Mouse (Mus musculus) MEL (cell line): ENCODE measurements around the gene Vsig10. TPM values are rescaled to one million over a fixed set of nuclear protein-coding genes. Genes with fewer than 3 reads are reported as not detected.

Experiments
- DNase-seq: peaks from one replicate; pipeline ENCODE4 v3.0.0; 2011; ENCODE audit warnings: low read depth, low spot score
- H3K27ac ChIP-seq: 2 replicates; pipeline ENCODE4 v1.5.1; 2012; ENCODE audit warnings: low read depth, mild to moderate bottlenecking, control low read depth, low read length, moderate library complexity; ENCODE audit not compliant: control insufficient read depth
- H3K27me3 ChIP-seq, 2 experiments: fragments of 150-350 bp in 1 of 2; sonication (generic) in 1 of 2; 2 replicates each; pipeline ENCODE4 v1.6.1; 2012; ENCODE audit warnings: low read length in 2 of 2, mild to moderate bottlenecking in 2 of 2, improper control_type of control experiment in 1 of 2, moderate library complexity in 1 of 2; ENCODE audit not compliant: insufficient read depth in 2 of 2, control insufficient read depth in 1 of 2
- H3K36me3 ChIP-seq, 2 experiments: 2 replicates each; pipeline ENCODE4 v1.6.1; 2012 to 2014; ENCODE audit warnings: low read length in 2 of 2, improper control_type of control experiment in 1 of 2, inconsistent platforms in 1 of 2, mild to moderate bottlenecking in 1 of 2; ENCODE audit not compliant: insufficient read depth in 2 of 2, control insufficient read depth in 1 of 2
- H3K4me1 ChIP-seq, 2 experiments: fragments of 150-350 bp in 1 of 2; sonication (generic) in 1 of 2; 2 replicates each; pipeline ENCODE4 v1.6.1; 2012; ENCODE audit warnings: low read length in 2 of 2, improper control_type of control experiment in 1 of 2, mild to moderate bottlenecking in 1 of 2; ENCODE audit not compliant: insufficient read depth in 2 of 2, control insufficient read depth in 1 of 2
- H3K4me3 ChIP-seq, 2 experiments: fragments of 150-350 bp in 1 of 2; sonication (generic) in 1 of 2; 2 replicates each; pipeline ENCODE4 v1.5.1; 2012; ENCODE audit warnings: low read depth in 2 of 2, low read length in 2 of 2, mild to moderate bottlenecking in 2 of 2, moderate library complexity in 2 of 2, control low read depth in 1 of 2, improper control_type of control experiment in 1 of 2; ENCODE audit not compliant: control insufficient read depth in 1 of 2, insufficient read depth in 1 of 2
- H3K79me2 ChIP-seq: 2 replicates; pipeline ENCODE4 v1.6.1; 2012; ENCODE audit warnings: mild to moderate bottlenecking, low read length, moderate library complexity; ENCODE audit not compliant: control insufficient read depth, poor library complexity, insufficient read depth
- H3K9ac ChIP-seq: 2 replicates; pipeline ENCODE4 v1.6.1; 2012; ENCODE audit warnings: low read depth, mild to moderate bottlenecking, control low read depth, low read length, moderate library complexity; ENCODE audit not compliant: control insufficient read depth, poor library complexity, severe bottlenecking
- H3K9me3 ChIP-seq: fragments of 150-350 bp; sonication (generic); replicated peaks from 2 replicates; pipeline ENCODE4 v1.6.1; 2012; ENCODE audit warnings: mild to moderate bottlenecking, low read length, improper control_type of control experiment, moderate library complexity; ENCODE audit not compliant: insufficient read depth
- CTCF ChIP-seq, 3 experiments: IDR thresholded peaks in 2 of 3; conservative IDR thresholded peaks in 1 of 3; 2 replicates each; pipeline ENCODE4 v1.5.1; 2011 to 2012; ENCODE audit warnings: low read length in 3 of 3, low read depth in 2 of 3, mild to moderate bottlenecking in 2 of 3, improper control_type of control experiment in 1 of 3, inconsistent platforms in 1 of 3, mixed read lengths in 1 of 3, moderate library complexity in 1 of 3; ENCODE audit not compliant: control insufficient read depth in 1 of 3, insufficient read depth in 1 of 3, poor library complexity in 1 of 3, severe bottlenecking in 1 of 3
- ETS1 ChIP-seq: IDR thresholded peaks from 2 replicates; pipeline ENCODE4 v1.6.1; 2012; ENCODE audit warnings: low read depth, mild to moderate bottlenecking, inconsistent platforms, low read length, improper control_type of control experiment, moderate library complexity
- GATA1 ChIP-seq: IDR thresholded peaks from 2 replicates; pipeline ENCODE4 v1.6.1; 2011; ENCODE audit warnings: low read depth, low read length, improper control_type of control experiment
- HCFC1 ChIP-seq: IDR thresholded peaks from 2 replicates; pipeline ENCODE4 v1.6.1; 2012; ENCODE audit warnings: low read depth, mild to moderate bottlenecking, inconsistent platforms, low read length, improper control_type of control experiment, moderate library complexity
- KAT2A ChIP-seq: conservative IDR thresholded peaks from 2 replicates; pipeline ENCODE4 v1.6.1; 2012; ENCODE audit warnings: low read depth, low read length, improper control_type of control experiment, inconsistent platforms
- MAX ChIP-seq: IDR thresholded peaks from 2 replicates; pipeline ENCODE4 v1.6.1; 2011; ENCODE audit warnings: low read length, improper control_type of control experiment
- NELFE ChIP-seq: IDR thresholded peaks from 2 replicates; pipeline ENCODE4 v1.6.1; 2011; ENCODE audit warnings: low read depth, low read length, improper control_type of control experiment
- SIN3A ChIP-seq: IDR thresholded peaks from 2 replicates; pipeline ENCODE4 v1.6.1; 2012; ENCODE audit warnings: low read length, improper control_type of control experiment, inconsistent platforms
- TBP ChIP-seq: IDR thresholded peaks from 2 replicates; pipeline ENCODE4 v1.8.0; 2011; ENCODE audit warnings: low read depth, low read length, improper control_type of control experiment
- UBTF ChIP-seq: IDR thresholded peaks from 2 replicates; pipeline ENCODE4 v1.6.1; 2012; ENCODE audit warnings: low read depth, mild to moderate bottlenecking, inconsistent platforms, low read length, improper control_type of control experiment, moderate library complexity, borderline replicate concordance; ENCODE audit not compliant: insufficient read depth
- USF1 ChIP-seq: IDR thresholded peaks from 2 replicates; pipeline ENCODE4 v1.6.1; 2014; ENCODE audit warnings: low read depth, mild to moderate bottlenecking, inconsistent platforms, low read length, improper control_type of control experiment, moderate library complexity
- USF2 ChIP-seq, 2 experiments: IDR thresholded peaks; 2 replicates each; pipeline ENCODE4 v1.6.1; 2011 to 2012; ENCODE audit warnings: improper control_type of control experiment in 2 of 2, low read length in 2 of 2, borderline replicate concordance in 1 of 2, inconsistent platforms in 1 of 2, low read depth in 1 of 2, mild to moderate bottlenecking in 1 of 2; ENCODE audit not compliant: insufficient read depth in 1 of 2
- ZNF384 ChIP-seq: IDR thresholded peaks from 2 replicates; pipeline ENCODE4 v1.6.1; 2012; ENCODE audit warnings: low read depth, mild to moderate bottlenecking, inconsistent platforms, low read length, improper control_type of control experiment
- polyA plus RNA-seq, 2 experiments: library from polyadenylated mRNA; stranded (reverse) in 1 of 2; unstranded in 1 of 2; fragments of >175 nt in 1 of 2; fragments of >200 nt in 1 of 2; gene quantifications; 2 replicates each; pipeline versions ENCODE4 v1.2.1 to v1.2.4; 2012; ENCODE audit warnings: low replicate concordance in 2 of 2, low read depth in 1 of 2; ENCODE audit not compliant: insufficient read length in 2 of 2, insufficient read depth in 1 of 2, missing spikeins in 1 of 2
- total RNA-seq: library from RNA; depleted of rRNA; stranded (reverse); fragments of 300-350 nt; gene quantifications from 2 replicates; pipeline ENCODE4 v1.2.3, GENCODE M21; 2012; rRNA removed

Vsig10 gene
- total and polyA plus RNA-seq, 3 experiments = 5.3 to 8.9 TPM; not detected in 1

- Histone ChIP-seq H3K4me1 (no peaks in the 10 kb centered on the region), H3K27ac (no peak overlapping the region), H3K9me3 (no peaks in the 10 kb centered on the region), H3K27me3 (no peaks in the 10 kb centered on the region), H3K79me2 (no peaks in the 10 kb centered on the region), H3K9ac (no peak overlapping the region), H3K36me3 (no peaks in the 10 kb centered on the region), H3K4me3 (no peak overlapping the region)
- TF ChIP-seq NELFE (no peak), TBP (no peak), MAX (no peak), SIN3A (no peak), UBTF (no peak), HCFC1 (no peak), ETS1 (no peak), USF2 (IDR thresholded peaks at IDR 0.05; ENCODE audit: borderline replicate concordance in 1 of 2, insufficient read depth in 1 of 2, low read depth in 1 of 2, low read length in 2 of 2) (no peak), CTCF (IDR thresholded peaks at IDR 0.05 in 2 of 3, conservative IDR thresholded peaks at IDR 0.05 in 1 of 3; ENCODE audit: control insufficient read depth in 1 of 3, insufficient read depth in 1 of 3, low read depth in 2 of 3, low read length in 3 of 3, poor library complexity in 1 of 3, severe bottlenecking in 1 of 3) (no peak), ZNF384 (no peak)
- DNase-seq = no peak
Measured at GRCm38 (mm10) chr5:117399281-117399680, 80.4 kb downstream of the Vsig10 start.

- no peaks in the 10 kb centered on the region for H3K9me3 ChIP-seq
- no peaks in the 10 kb centered on the region for H3K79me2 ChIP-seq
- no peak for DNase-seq
- H3K27me3 ChIP-seq = no peaks in the 10 kb centered on the region; a peak in 1 of 4 replicates
- H3K4me1 ChIP-seq = no peaks in the 10 kb centered on the region; a peak in 1 of 4 replicates
- no peak overlapping the region for H3K27ac ChIP-seq
- TF ChIP-seq USF1 (no peak), KAT2A (no peak), GATA1 (no peak), CTCF (IDR thresholded peaks at IDR 0.05 in 2 of 3, conservative IDR thresholded peaks at IDR 0.05 in 1 of 3; ENCODE audit: control insufficient read depth in 1 of 3, insufficient read depth in 1 of 3, low read depth in 2 of 3, low read length in 3 of 3, poor library complexity in 1 of 3, severe bottlenecking in 1 of 3) (no peak)
- H3K4me3 ChIP-seq = no peak overlapping the region
- peaks cover 0 to 2% of the 10 kb centered on the region in 2 experiments; a peak in 1 of 4 replicates for H3K36me3 ChIP-seq
- no peak overlapping the region for H3K9ac ChIP-seq
Measured at GRCm38 (mm10) chr5:117403609-117404008, 84.7 kb downstream of the Vsig10 start.

Other genes starting within 250 kb of the Vsig10 start
- 64.6 and 67.8 TPM in 2 replicates for gene Suds3, start 203.0 kb upstream of the Vsig10 start, total RNA-seq
- 100 to 1,000 TPM in 1 of 2 experiments, not detected in 1; 102 TPM for gene Suds3, start 203.0 kb upstream of the Vsig10 start, polyA plus RNA-seq
- gene Taok3, start 199.0 kb upstream of the Vsig10 start, total RNA-seq = 32.1 and 33.7 TPM in 2 replicates
- gene Taok3, start 199.0 kb upstream of the Vsig10 start, polyA plus RNA-seq = 10 to 100 TPM in 1 of 2 experiments, not detected in 1; 79.2 TPM
- 558 and 572 TPM in 2 replicates for gene Pebp1, start 31.5 kb upstream of the Vsig10 start, total RNA-seq
- 100 to 1,000 TPM in 1 of 2 experiments, not detected in 1; 568 TPM for gene Pebp1, start 31.5 kb upstream of the Vsig10 start, polyA plus RNA-seq
- gene Wsb2, start 38.2 kb downstream of the Vsig10 start, total RNA-seq = 32.9 and 36.8 TPM in 2 replicates
- 10 to 100 TPM in 1 of 2 experiments, not detected in 1; 56.9 TPM for gene Wsb2, start 38.2 kb downstream of the Vsig10 start, polyA plus RNA-seq
- gene Rfc5, start 70.0 kb downstream of the Vsig10 start, total RNA-seq = 92.5 and 98.9 TPM in 2 replicates
- 100 to 1,000 TPM in 1 of 2 experiments, not detected in 1; 158 TPM for gene Rfc5, start 70.0 kb downstream of the Vsig10 start, polyA plus RNA-seq
- not detected in 2 replicates for gene Ksr2, start 94.9 kb downstream of the Vsig10 start, total RNA-seq
- not detected for gene Ksr2, start 94.9 kb downstream of the Vsig10 start, polyA plus RNA-seq